Mouse (Mus musculus): ENCODE results near the gene Alox5.

Gene Alox5

DNA sequence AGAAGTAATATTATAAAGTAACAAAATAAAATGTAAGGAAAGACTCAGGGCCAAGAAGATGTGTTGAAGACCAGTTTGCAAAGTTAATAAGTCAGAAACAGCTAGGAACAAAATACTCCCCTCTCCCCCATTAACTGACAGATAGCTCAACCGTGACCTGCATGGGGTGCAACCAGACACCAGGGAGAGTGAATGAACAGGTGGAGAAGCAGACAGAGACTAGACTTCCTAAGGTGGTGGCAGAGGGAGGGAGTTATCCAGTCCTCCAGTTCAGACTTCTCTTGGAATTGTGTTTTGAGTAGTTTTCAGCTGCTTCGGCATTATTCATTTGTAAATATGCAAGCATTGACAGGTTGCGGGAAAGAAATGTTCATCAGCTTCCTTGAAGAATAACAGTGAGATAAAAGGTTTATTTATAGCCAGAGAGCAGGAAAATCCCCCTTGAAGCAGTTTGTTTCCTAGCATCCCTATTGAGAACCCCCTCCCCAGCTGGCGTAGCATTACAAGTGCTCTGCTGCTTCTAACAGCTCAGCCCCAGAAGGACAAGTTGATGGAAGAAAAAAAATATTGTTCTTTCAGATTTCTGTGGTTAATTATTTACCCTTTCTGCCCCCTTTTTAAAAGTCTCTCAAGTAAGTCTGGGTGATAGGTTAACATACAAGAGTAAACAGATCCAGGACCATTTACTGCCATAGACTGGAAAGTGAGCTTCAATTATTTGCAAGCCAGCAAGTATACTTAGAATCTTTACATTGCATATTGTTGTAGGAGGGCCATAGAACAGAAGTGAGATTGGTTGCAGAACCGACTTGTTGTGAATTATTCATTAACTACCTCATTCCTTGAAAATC, 75.6 kb downstream of the Alox5 start:
- no peak for DNase-seq

DNA sequence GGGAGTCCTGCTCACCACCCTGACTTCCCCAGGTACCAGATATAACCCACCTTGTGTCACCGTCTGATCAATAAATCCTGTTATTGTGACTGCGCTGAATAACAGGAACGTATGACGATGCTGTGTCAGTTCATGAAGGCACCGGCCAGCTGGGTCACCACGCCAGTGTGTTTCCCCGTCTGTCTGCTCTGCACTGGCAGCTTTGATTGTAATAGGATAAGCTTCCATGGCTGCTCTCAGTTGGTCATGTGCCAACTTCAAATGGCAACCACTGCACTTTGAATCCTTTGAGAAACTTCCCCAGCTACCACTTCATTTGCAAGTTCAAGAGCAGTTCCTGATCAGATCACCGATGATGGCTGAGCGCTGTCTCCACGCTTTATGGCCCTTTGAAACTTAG, 77.4 kb downstream of the Alox5 start:
- DNase-seq = peak; percentile 10

DNA sequence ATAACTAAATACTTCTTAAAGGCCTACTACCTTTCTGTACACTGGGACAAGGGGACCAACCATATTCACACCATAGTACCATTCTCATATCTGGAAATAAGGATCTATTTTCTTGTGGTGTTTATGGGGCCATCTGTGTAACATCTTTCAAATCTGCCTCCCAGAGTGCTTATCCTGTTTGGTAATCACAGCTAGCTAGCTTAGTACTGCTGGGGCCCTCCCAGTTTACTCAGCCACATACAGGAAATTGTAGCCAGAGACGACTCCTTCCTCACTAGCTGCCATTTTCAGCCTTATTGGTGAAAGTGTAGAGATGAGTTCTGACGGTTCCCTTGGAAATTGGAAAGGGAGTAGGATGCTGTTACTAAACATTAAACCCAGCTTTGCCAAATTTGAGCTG, 79.4 kb downstream of the Alox5 start:
- DNase-seq = no peak

DNA sequence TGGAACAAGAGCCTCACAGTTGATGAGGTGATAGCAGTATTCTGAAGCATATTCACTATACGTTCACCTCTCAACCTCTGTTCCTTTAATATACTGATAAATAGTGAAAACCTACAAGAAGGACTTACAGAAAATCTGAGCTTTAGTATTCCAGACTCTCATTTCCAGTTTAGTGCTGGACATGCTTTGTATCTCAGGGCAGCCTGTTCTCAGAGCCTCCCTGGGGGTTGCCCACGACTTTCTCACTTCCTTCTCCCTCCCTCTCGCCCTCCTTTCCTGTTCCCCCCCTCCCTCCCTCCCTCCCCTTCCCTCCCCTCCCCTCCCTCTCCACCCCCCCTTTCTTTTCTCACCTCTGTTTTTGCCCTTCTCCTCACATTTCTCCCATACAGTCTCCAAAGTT, 80.8 kb downstream of the Alox5 start:
- DNase-seq = no peak

DNA sequence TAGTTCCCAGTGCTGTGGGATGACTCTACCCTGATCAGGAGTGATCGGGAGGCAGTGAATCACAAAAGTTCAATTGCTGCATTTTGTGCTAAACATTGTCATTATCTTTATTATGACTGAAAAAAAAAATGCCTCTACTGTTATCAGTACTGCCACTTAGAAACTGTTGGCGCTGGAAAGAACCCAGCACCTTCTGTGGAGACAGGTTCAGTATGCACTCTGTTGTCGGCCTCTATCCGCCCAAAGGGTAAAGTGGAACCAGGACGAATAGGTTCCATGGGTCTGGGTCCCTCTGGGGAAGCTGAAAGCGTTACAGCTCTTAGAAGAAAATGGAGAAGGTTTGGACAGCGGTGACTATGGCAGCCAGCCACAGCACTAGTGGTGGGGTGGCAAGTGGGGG, 82.1 kb downstream of the Alox5 start:
- no peak for DNase-seq

DNA sequence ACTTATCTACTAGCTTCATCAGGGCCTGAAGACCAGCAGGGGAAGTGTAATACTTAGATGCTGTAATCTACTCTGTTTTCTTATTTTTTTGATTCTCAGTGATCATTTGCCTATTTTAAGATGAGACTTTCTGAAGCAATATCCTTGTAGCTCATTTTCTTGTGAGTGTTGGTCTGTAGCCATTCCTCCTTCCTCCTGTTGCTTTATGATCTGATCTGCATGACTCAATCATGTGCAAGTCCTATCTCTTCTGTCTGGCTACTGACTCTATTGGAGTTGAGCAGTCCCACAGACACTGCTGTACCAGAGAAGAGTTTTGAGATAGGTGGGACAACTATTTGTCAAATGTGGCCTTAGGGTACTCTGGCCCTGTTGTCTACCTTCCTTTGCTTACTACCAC, 86.4 kb downstream of the Alox5 start:
- no peak for DNase-seq

DNA sequence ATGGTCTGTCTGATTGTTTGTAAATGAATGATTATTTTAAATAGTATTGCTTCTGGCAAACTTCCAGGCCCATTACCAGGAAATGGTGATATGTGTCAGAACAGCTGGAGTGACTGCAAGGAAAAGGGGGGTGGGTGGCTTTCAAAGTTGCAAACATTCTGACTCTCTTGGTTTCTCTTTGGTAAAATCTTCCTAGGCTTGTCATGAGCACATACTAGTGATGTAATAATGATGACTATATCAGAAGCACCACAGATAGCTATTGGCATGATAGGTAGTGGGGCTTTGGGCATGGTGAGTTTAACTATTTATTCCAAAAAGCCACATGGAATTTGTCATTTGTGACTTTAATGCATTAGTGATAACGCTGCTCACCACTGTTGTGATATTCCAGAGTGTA, 86.8 kb downstream of the Alox5 start:
- no peak for DNase-seq

DNA sequence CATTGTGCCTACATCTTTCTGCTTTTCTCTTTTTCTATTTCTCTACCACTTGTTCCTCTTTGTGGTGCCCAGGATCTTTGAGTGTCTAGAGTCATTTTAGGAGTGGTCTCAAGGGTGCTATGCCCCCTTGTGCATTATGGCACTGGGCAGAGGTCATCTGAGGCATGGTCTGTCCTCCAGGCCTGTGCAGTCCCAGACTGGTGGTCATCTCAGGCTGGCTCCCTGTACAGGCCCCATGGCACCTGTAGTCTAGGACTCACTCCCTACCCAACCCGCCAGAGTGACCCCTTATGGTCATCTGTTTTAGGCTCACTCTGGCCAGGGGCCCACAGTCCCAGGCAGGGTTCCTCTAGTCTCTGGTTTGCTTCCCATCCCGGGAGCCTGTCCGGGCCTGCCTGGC, 89.5 kb downstream of the Alox5 start:
- DNase-seq = no peak

DNA sequence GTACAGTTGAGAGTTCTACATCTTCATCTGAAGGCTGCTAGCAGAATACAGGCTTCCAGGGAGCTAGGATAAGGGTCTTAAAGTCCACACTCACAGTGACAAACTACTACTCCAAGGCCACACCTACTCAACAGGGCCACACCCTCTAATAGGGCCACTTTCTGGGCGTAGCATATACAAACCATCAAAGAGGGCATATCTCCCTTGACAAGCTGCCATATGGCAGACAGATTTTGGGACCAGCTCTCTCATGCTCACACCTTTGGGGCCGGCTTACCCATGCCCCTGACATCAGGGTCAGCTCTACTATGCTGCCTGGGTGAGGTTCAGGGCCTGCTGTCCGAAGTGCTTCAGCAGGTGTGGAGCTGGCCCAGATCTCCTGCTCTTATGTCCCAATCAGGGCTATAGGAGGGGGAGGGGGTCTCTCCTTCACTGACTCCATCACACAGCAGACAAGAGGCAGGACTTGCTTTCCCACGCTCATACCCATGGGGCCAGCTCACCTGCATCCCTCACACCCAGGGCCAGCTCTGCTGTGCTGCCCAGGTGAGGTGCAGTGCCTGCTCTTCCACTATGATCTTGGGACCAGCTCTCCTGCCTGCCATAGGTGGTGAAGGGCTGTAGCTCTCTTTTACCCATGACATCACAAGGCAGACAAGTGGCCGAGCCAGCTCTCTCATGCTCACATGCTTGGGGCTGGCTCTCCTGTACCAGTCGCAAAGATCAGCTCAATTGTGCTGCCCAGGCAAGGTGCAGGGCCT, 90.6 kb downstream of the Alox5 start:
- DNase-seq = no peak

DNA sequence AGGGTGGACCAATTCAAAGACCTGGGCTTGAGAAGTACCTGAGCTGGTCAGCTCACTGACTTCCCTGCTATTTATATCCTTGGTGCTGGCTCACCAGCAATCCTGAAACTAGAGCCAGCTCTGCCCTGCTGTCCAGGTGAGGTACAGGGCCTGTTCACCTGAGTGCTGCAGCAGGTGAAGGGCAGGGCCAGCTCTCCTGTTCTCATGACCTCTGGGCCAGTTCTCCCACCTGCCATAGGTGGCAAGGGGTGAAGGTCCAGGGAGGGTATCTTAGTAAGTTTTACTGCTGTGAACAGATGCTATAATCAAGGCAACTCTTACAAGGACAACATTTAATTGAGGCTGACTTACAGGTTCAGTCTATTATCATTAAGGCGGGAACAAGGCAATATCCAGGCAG, 91.2 kb downstream of the Alox5 start:
- no peak for DNase-seq

DNA sequence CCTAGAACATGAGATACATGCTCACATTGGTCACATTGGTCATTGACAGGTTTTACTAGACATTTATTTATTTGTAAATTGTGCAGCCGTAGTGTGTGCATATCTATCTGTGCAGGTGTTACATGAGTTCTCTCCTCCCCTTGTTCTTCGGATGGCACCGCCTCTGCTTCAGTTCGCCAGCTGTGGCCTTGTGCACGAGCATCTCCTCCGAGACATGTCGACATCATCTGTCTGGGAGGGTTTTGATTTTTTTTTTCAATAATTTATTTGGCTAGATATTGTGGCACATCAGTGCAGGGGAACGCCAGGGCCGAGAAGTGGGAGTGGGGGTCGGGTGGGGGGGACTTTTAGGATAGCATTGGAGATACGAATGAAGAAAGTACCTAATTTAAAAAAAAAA, 93.0 kb downstream of the Alox5 start:
- no peak for DNase-seq

DNA sequence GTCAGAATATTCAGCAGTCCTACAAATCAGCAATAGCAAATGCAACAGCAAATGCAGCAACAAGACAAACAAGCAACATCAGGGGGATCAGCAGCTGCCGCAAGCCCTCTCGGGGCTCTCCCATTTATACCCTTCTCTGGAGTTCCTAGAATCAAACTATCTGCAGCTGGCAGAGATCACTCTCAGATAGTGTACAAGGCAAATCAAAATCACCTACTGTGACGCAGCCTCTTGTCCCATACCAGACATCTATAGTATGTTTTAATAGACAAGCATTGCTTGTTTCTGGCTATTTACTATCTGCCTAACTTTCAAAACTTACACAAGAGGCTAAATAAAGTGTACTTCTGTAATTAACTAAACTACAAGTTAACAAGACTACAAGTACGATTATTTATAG, 99.0 kb downstream of the Alox5 start:
- no peak for DNase-seq

DNA sequence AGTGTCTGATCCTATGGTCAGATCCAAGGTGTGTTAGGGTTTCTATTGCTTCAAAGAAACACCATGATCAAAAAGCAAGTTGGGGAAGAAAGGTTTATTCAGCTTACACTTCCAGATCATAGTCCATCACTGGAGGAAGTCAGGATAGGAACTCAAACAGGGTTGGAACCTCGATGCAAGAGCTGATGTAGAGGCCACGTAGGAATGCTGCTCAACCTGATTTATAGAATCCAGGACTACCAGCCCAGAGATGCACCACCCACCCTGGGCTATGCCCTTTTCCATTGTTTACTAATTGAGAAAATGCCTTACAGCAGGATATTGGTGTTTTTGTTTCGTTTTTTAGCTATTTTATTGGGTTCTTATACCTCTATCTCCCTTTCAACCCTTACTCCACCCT, 99.5 kb downstream of the Alox5 start:
- DNase-seq = no peak

All from lung, postnatal 36 days (tissue).